Mouse (Mus musculus) liver, adult 2 months (tissue): ENCODE data around the gene Aig1. TPM values are rescaled to one million over a fixed set of nuclear protein-coding genes. Genes with fewer than 3 reads are reported as not detected.
A peak's percentile ranks its signal among the peaks of the same experiment; 100 is the strongest.

ENCODE experiments used
- DNase-seq: peaks from one replicate; pipeline ENCODE4 v3.0.0-alpha.2; 2011; ENCODE audit warnings: low read depth, low spot score; ENCODE audit errors: extremely low read depth
- H3K27ac ChIP-seq: fragments of 200-500 bp; replicated peaks from 2 replicates; pipeline ENCODE4 v1.5.1; 2012; ENCODE audit warnings: low read depth, mild to moderate bottlenecking, control low read depth, inconsistent platforms, low read length; ENCODE audit not compliant: insufficient read depth
- H3K27me3 ChIP-seq: fragments of 200-500 bp; 2 replicates; pipeline ENCODE4 v1.6.1; 2012; ENCODE audit warnings: mild to moderate bottlenecking, moderate library complexity, low read length, inconsistent platforms; ENCODE audit not compliant: control insufficient read depth, insufficient read depth
- H3K36me3 ChIP-seq: fragments of 200-500 bp; 2 replicates; pipeline ENCODE4 v1.6.1; 2012; ENCODE audit warnings: low read length, inconsistent platforms; ENCODE audit not compliant: control insufficient read depth, insufficient read depth
- H3K4me1 ChIP-seq: fragments of 200-500 bp; 2 replicates; pipeline ENCODE4 v1.6.1; 2011; ENCODE audit warnings: low read length; ENCODE audit not compliant: control insufficient read depth, insufficient read depth
- H3K4me3 ChIP-seq: fragments of 200-500 bp; 2 replicates; pipeline ENCODE4 v1.5.1; 2011; ENCODE audit warnings: low read depth, mild to moderate bottlenecking, control low read depth, low read length, moderate library complexity; ENCODE audit not compliant: insufficient read depth
- H3K79me2 ChIP-seq: fragments of 200-500 bp; 2 replicates; pipeline ENCODE4 v1.6.1; 2012; ENCODE audit warnings: inconsistent platforms, mild to moderate bottlenecking, low read length, moderate library complexity; ENCODE audit not compliant: control insufficient read depth, insufficient read depth
- H3K9ac ChIP-seq: fragments of 200-500 bp; 2 replicates; pipeline ENCODE4 v1.6.1; 2012; ENCODE audit warnings: low read depth, mild to moderate bottlenecking, control low read depth, inconsistent platforms, low read length
- CTCF ChIP-seq: fragments of 200-500 bp; IDR thresholded peaks from 2 replicates; pipeline ENCODE4 v1.5.1; 2011; ENCODE audit warnings: low read depth, low read length, control low read depth
- POLR2A ChIP-seq: fragments of 200-500 bp; IDR thresholded peaks from 2 replicates; pipeline ENCODE4 v1.6.1; 2011; ENCODE audit warnings: low read length, control low read depth; ENCODE audit not compliant: insufficient read depth; ENCODE audit errors: extremely low read depth
- WGBS: fragments of 180-500 bp; shearing (Covaris S2); methylation state at CpG from one replicate; pipeline ENCODE4 v1.1.7; 2018; 5-methylcytosine and 5-hydroxymethylcytosine counted together
- polyA plus RNA-seq: library from polyadenylated mRNA; depleted of rRNA; stranded (reverse); fragments of >200 nt; gene quantifications from 2 replicates; pipeline ENCODE4 v1.2.3, GENCODE M21; 2012
- total RNA-seq: library from RNA; depleted of rRNA; stranded (reverse); fragments of >200 nt; gene quantifications from 2 replicates; pipeline ENCODE4 v1.2.3, GENCODE M21; 2014

The Aig1 gene
- total and polyA plus RNA-seq, 2 experiments = 18.9 to 37.3 TPM

- Histone ChIP-seq H3K4me3 (no peak overlapping the region), H3K79me2 (no peaks in the 10 kb centered on the region), H3K36me3 (no peaks in the 10 kb centered on the region; the same call in 1 of the 2 replicates), H3K9ac (no peak overlapping the region), H3K27ac (no peak overlapping the region), H3K27me3 (no peaks in the 10 kb centered on the region), H3K4me1 (peaks cover 2% of the 10 kb centered on the region; the same call in 1 of the 2 replicates)
- no peak for TF ChIP-seq POLR2A
- TF ChIP-seq CTCF = no peak
- WGBS = 95% methylated on average over 8 of the region's 8 CpGs
- no peak for DNase-seq
These were observed 183.4 kb downstream of the Aig1 start for GRCm38 (mm10) chr10:13685366-13685765.

DNA sequence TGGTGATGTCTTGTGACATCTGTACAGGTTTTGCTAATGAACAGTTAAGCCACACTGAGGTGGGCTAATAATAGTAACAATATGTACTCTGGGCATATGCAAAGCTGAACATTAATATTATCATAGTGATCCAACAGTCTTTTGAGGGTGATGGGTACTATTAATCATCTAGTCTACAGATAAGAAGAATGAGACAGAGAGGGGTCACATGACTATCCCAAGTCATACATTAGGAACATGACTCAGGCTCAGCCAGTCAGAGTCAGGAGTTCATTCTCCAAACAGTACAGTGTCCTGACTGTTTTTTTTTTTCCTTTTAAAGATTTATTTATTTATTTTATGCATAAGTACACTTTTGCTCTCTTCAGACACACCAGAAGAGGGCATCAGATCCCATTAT is 184.3 kb downstream of the Aig1 start:
- no peaks in the 10 kb centered on the region for H3K36me3 ChIP-seq
- H3K4me1 ChIP-seq = peaks cover 2% of the 10 kb centered on the region; the same call in 1 of the 2 replicates
- no peak overlapping the region for H3K9ac ChIP-seq
- H3K27me3 ChIP-seq = no peaks in the 10 kb centered on the region
- no peak for DNase-seq
- no peak overlapping the region for H3K27ac ChIP-seq
- H3K4me3 ChIP-seq = no peak overlapping the region
- no peak for TF ChIP-seq CTCF
- TF ChIP-seq POLR2A = no peak
- H3K79me2 ChIP-seq = no peaks in the 10 kb centered on the region

GRCm38 (mm10) chr10:13682565-13682964 is 186.2 kb downstream of the Aig1 start:
- no peak for TF ChIP-seq POLR2A
- peak; percentile 12; the same call in 1 of the 2 replicates for TF ChIP-seq CTCF

GRCm38 (mm10) chr10:13677440-13677839 is 191.3 kb downstream of the Aig1 start:
- WGBS = 89% methylated on average over 2 of the region's 2 CpGs
- Histone ChIP-seq H3K4me3 (no peak overlapping the region), H3K36me3 (no peaks in the 10 kb centered on the region), H3K9ac (no peak overlapping the region), H3K4me1 (no peaks in the 10 kb centered on the region), H3K79me2 (no peaks in the 10 kb centered on the region), H3K27me3 (no peaks in the 10 kb centered on the region), H3K27ac (no peak overlapping the region)
- no peak for DNase-seq
- no peak for TF ChIP-seq POLR2A
- TF ChIP-seq CTCF = no peak

More at GRCm38 (mm10) chr10:13682565-13682964, 186.2 kb downstream of the Aig1 start:
- Histone ChIP-seq H3K27me3 (no peaks in the 10 kb centered on the region), H3K36me3 (no peaks in the 10 kb centered on the region), H3K79me2 (no peaks in the 10 kb centered on the region), H3K27ac (no peak overlapping the region), H3K4me3 (no peak overlapping the region), H3K9ac (no peak overlapping the region), H3K4me1 (peaks cover 2% of the 10 kb centered on the region; the same call in 1 of the 2 replicates)
- WGBS = 90% methylated on average over 3 of the region's 3 CpGs
- no peak for DNase-seq

GRCm38 (mm10) chr10:13675033-13675379 is 193.8 kb downstream of the Aig1 start:
- no peaks in the 10 kb centered on the region for H3K27me3 ChIP-seq
- H3K36me3 ChIP-seq = no peaks in the 10 kb centered on the region
- TF ChIP-seq POLR2A (no peak), CTCF (no peak)
- DNase-seq = no peak
- H3K79me2 ChIP-seq = no peaks in the 10 kb centered on the region
- H3K9ac ChIP-seq = no peak overlapping the region
- no peak overlapping the region for H3K4me3 ChIP-seq
- no peaks in the 10 kb centered on the region for H3K4me1 ChIP-seq
- H3K27ac ChIP-seq = no peak overlapping the region
- 89% methylated on average over 3 of the region's 3 CpGs for WGBS

DNA sequence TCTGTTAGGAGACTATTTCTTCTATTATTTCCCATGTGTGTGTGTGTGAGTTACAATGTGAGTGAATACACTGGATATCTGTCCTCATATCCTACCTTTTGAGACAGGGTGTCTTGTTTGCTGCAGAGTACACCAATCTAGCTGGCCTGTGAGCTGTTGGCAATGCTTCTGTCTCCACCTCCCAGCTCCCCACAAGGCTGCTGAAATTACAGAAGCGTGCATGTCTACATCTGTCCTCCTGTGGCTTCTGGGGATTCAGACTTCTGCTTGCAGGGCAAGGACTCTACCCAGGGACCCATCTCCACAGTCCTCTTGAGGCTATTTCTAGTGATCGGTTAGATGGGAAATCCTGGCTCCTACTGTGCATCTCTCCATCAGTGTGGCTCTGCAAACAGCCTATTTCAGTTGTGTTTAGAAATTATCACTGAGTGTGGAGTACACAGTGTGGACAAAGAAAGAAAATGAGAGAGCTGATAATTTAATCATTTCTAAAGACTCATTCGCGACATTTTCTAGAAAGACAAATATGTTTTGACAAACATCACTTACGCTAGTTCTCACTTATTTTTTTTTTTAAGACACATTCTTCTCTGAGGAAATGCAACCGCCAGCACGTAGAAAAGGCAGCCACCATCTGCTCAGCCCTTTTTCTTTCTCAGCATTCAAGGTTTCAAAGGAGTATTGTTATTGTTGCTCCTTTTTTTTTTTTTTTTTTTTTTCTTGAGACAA is 194.3 kb downstream of the Aig1 start:
- 94% methylated on average over 7 of the region's 7 CpGs for WGBS
- Histone ChIP-seq H3K9ac (no peak overlapping the region), H3K27me3 (no peaks in the 10 kb centered on the region), H3K36me3 (no peaks in the 10 kb centered on the region), H3K79me2 (no peaks in the 10 kb centered on the region), H3K4me3 (no peak overlapping the region), H3K27ac (no peak overlapping the region), H3K4me1 (no peaks in the 10 kb centered on the region)
- TF ChIP-seq POLR2A = no peak
- no peak for TF ChIP-seq CTCF
- DNase-seq = no peak
